Mouse (Mus musculus) liver, embryonic 12.5 days (tissue): Measurements from ENCODE around the gene Serpine2. TPM values are rescaled to one million over a fixed set of nuclear protein-coding genes. Genes with fewer than 3 reads are reported as not detected.

Source experiments
- ATAC-seq: fragments of 200-750 bp; cut with Nextera tagmentation; 2 replicates; pipeline ENCODE4 v1.8.0; 2017; ENCODE audit warnings: moderate number of reproducible peaks, mild to moderate bottlenecking, moderate library complexity
- H3K27ac ChIP-seq: fragments of 300-500 bp; sonication (generic); 2 replicates; pipeline ENCODE4 v1.5.1; 2016; ENCODE audit warnings: mild to moderate bottlenecking
- H3K27me3 ChIP-seq: fragments of 300-500 bp; sonication (generic); replicated peaks from 2 replicates; pipeline ENCODE4 v1.6.1; 2016; ENCODE audit warnings: mild to moderate bottlenecking, moderate library complexity
- H3K36me3 ChIP-seq: fragments of 300-500 bp; sonication (generic); 2 replicates; pipeline ENCODE4 v1.6.1; 2016; ENCODE audit warnings: mild to moderate bottlenecking, moderate library complexity
- H3K4me1 ChIP-seq: fragments of 300-500 bp; sonication (generic); 2 replicates; pipeline ENCODE4 v1.6.1; 2016
- H3K4me2 ChIP-seq: fragments of 300-500 bp; sonication (generic); 2 replicates; pipeline ENCODE4 v1.6.1; 2016; ENCODE audit warnings: mild to moderate bottlenecking, moderate library complexity
- H3K4me3 ChIP-seq: fragments of 300-500 bp; sonication (generic); 2 replicates; pipeline ENCODE4 v1.5.1; 2016; ENCODE audit warnings: mild to moderate bottlenecking, moderate library complexity
- H3K9ac ChIP-seq: fragments of 300-500 bp; sonication (generic); 2 replicates; pipeline ENCODE4 v1.6.1; 2016; ENCODE audit warnings: mild to moderate bottlenecking, moderate library complexity
- H3K9me3 ChIP-seq: fragments of 300-500 bp; sonication (generic); replicated peaks from 2 replicates; pipeline ENCODE4 v1.6.1; 2016; ENCODE audit warnings: mild to moderate bottlenecking, moderate library complexity
- WGBS: fragments of 180-500 bp; shearing (Covaris S2); methylation state at CpG from one replicate; pipeline ENCODE4 v1.1.7; 2016; ENCODE audit not compliant: insufficient replicate concordance; 5-methylcytosine and 5-hydroxymethylcytosine counted together
- polyA plus RNA-seq: library from polyadenylated mRNA; unstranded; fragments of >200 nt; fragmentation: Nextera tagmentation; extraction: Ambion mirVana; gene quantifications from 2 replicates; pipeline ENCODE4 v1.2.1, GENCODE M21; 2016

Gene Serpine2
- polyA plus RNA-seq, 1 experiment from 2014 or later: 12.6 TPM

DNA sequence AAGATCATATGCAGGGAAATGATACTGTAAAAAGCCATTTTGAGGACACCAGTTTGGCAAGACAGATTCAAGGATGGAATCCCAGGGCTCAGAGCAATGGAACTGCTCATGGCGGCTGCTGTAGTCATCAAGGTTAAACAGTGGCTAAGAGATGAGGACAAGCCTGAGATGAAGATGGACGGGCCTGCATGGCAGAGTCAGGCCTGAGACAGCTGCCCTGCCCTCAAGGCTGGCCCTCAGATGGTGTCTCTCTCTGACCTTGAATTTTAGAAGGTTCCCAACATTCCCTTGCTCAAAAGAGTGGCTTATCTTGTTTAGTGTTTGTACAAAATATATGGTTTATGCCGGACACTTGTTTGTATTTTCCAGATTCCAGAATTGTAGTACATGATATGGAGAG is 107.5 kb downstream of the Serpine2 start:
- ATAC-seq: no peak
- no peak overlapping the region for H3K9ac ChIP-seq
- no peaks in the 10 kb centered on the region for H3K27me3 ChIP-seq
- peaks cover 41% of the 10 kb centered on the region for H3K4me1 ChIP-seq
- H3K9me3 ChIP-seq: no peaks in the 10 kb centered on the region
- no peaks in the 10 kb centered on the region for H3K36me3 ChIP-seq
- no peak overlapping the region for H3K27ac ChIP-seq
- H3K4me3 ChIP-seq: no peak overlapping the region
- 72% methylated on average over 3 of the region's 3 CpGs for WGBS
- no peak overlapping the region for H3K4me2 ChIP-seq

DNA sequence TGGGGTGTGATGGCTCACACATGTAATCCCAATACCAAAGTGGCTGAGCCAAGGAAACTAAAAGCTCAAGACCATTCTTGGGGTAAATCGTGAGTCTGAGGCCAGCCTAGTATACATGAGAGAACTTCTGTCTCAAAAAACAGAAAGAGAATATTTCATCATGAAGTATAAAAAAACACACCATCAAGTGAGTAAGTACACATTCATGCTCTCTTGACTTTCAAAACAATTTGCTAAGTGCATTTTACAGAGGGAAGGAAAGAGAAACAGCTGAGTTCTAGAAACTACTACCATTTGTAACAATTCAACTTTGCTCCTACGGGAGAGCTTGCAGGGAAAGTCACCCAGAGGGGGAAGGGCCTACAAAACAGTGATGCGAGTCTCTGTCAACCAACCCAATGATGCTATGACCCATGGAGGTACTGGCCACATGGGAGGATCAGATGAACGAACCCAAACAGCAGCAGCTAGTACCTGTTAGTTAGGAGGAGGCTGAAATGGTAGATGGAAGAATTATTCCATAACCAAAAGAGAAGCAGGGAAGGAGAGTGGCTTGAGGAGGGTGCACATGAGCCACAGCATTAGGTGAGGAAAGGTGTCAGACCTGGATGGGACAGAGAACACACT is 108.2 kb downstream of the Serpine2 start:
- Histone ChIP-seq H3K36me3 (no peaks in the 10 kb centered on the region), H3K4me3 (no peak overlapping the region), H3K4me2 (no peak overlapping the region), H3K9me3 (no peaks in the 10 kb centered on the region), H3K27ac (no peak overlapping the region), H3K27me3 (no peaks in the 10 kb centered on the region), H3K9ac (no peak overlapping the region), H3K4me1 (peaks cover 38% of the 10 kb centered on the region)
- no peak for ATAC-seq
- WGBS: 59% methylated on average over 4 of the region's 4 CpGs

DNA sequence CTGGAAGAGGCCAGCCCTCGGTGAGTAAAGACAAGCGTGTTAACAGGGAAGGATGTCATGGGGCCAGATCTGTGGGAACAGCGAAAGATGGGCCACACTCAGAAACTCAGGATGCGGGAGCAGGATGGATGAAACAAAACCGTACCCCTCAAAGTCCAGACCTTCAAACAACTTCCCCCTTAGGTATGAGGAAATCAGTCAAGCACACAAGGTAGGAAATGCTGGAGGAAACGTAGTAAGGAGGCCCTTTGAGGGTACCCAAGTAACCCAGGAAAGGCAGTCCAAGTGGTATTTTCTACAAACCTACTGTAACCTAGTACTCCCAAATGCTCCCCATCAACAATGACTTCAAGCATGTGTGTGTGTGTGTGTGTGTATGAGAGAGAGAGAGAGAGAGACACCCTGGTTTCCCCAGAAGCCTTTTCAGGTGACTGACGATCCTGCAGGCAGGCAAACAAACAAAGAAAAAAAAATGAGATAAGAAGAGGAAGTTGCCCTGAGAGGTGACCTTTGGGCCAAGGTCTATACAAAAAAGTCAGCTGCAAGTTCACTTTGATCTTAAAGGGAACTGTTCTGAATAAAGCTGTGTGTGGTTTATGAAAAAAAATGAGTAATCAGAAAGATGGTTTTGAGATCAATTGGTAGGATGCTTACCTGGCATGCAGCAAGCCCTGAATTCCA is 108.8 kb downstream of the Serpine2 start:
- Histone ChIP-seq H3K4me3 (no peak overlapping the region), H3K36me3 (no peaks in the 10 kb centered on the region), H3K9ac (no peak overlapping the region), H3K27me3 (no peaks in the 10 kb centered on the region), H3K9me3 (no peaks in the 10 kb centered on the region), H3K4me1 (peaks cover 32% of the 10 kb centered on the region), H3K27ac (peak overlapping the region; percentile 45; the same call in 1 of the 2 replicates), H3K4me2 (no peak overlapping the region)
- no peak for ATAC-seq
- WGBS: 46% methylated on average over 7 of the region's 7 CpGs

DNA sequence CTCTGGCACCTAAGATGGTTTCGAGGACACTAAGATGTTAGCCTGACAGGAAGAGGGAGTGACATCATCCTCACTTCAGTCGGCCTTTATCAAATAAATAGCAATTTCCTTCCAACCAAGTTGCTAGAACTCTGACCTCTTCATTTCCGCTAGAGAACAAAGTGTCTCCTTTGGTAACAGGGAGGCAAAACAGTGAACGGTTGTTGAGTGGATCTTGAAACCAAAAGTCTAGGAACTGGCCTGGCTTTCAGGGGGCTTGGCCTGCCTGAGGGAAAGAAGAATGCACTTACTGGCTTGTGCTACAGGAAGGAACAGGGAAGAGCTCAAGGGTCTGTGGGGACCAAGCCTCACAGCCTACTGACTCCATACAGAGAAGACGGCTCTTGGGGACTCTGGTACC is 109.8 kb downstream of the Serpine2 start:
- no peak overlapping the region for H3K4me2 ChIP-seq
- H3K9me3 ChIP-seq: no peaks in the 10 kb centered on the region
- H3K36me3 ChIP-seq: no peaks in the 10 kb centered on the region
- peaks cover 28% of the 10 kb centered on the region for H3K4me1 ChIP-seq
- no peak overlapping the region for H3K4me3 ChIP-seq
- 38% methylated on average over 5 of the region's 5 CpGs for WGBS
- no peak overlapping the region for H3K9ac ChIP-seq
- ATAC-seq: no peak
- H3K27me3 ChIP-seq: no peaks in the 10 kb centered on the region
- H3K27ac ChIP-seq: no peak overlapping the region; the same call in 1 of the 2 replicates

DNA sequence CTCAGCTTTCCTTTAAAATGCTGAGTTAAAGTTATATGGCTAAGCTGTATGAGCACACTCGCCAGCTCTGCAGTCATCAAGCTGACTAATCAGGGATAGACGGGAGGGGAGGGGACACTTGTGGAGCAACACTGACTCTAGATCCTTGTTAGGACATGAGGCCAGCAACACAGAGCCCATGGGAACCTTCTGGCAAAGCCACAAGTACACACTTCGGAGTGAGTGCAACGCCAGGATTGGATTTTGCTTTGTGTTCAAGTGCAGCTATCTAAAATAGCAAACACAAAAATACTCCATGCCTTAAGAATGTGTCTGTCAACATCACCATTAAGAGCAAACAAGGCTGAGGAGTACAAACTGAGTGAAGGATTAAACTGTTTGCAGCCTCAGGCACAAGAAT is 114.9 kb downstream of the Serpine2 start:
- no peak overlapping the region for H3K27ac ChIP-seq
- H3K4me3 ChIP-seq: no peak overlapping the region
- ATAC-seq: no peak
- H3K36me3 ChIP-seq: no peaks in the 10 kb centered on the region
- no peaks in the 10 kb centered on the region for H3K4me1 ChIP-seq
- no peaks in the 10 kb centered on the region for H3K9me3 ChIP-seq
- no peaks in the 10 kb centered on the region for H3K27me3 ChIP-seq
- no peak overlapping the region for H3K4me2 ChIP-seq
- H3K9ac ChIP-seq: no peak overlapping the region
- WGBS: 65% methylated on average over 4 of the region's 4 CpGs

Other genes with a start within 250 kb of the Serpine2 start
- 0.25 and 0.31 TPM in 2 replicates for gene Ap1s3, start 189.2 kb downstream of the Serpine2 start, polyA plus RNA-seq
- gene Mrpl44, start 85.2 kb downstream of the Serpine2 start, polyA plus RNA-seq: 35.0 and 35.4 TPM in 2 replicates
- 16.2 and 16.5 TPM in 2 replicates for gene Wdfy1, start 85.0 kb downstream of the Serpine2 start, polyA plus RNA-seq